Mouse (Mus musculus): ENCODE data around the gene Lhfp. TPM values are rescaled to one million over a fixed set of nuclear protein-coding genes. Genes with fewer than 3 reads are reported as not detected.
A peak's percentile ranks its signal among the peaks of the same experiment; 100 is the strongest.

Lhfp gene
- polyA plus RNA-seq, 1 experiment from 2014 or later, result 41.0 TPM

DNA sequence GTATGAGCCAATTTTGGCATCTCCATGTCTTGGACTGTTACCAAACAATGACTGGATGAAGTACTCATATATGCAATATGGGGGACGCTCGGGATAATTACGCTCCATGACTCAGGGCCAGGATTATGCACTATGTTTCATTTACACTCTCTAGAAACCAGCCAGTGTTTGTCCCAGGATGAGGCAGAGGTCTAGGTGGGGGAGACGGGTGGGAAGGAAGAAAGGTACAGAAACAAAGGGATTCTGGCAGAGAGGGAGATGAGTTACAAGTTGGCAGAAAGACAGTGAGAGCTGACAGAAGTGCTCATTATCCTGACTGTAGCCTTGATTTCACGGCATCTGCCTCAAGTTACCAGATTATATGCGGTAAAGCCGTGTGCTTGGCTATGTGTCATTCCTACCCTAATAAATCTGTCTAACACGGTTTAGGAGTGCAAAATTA lies 154.4 kb downstream of the Lhfp start:
- no peak overlapping the region for H3K9ac ChIP-seq (replicated peaks)
- H3K4me1 ChIP-seq, result peaks cover 6% of the 10 kb centered on the region; the same call in 1 of the 2 replicates
- no peaks in the 10 kb centered on the region for H3K9me3 ChIP-seq
- 37% methylated on average over 8 of the region's 8 CpGs for WGBS
- H3K4me2 ChIP-seq (replicated peaks), result no peak overlapping the region
- ATAC-seq (replicated peaks), result peak; percentile 55; the same call in 1 of the 2 replicates
- H3K27ac ChIP-seq (replicated peaks), result no peak overlapping the region
- H3K4me3 ChIP-seq, result no peak overlapping the region
- no peaks in the 10 kb centered on the region for H3K36me3 ChIP-seq
- H3K27me3 ChIP-seq, result no peaks in the 10 kb centered on the region

DNA sequence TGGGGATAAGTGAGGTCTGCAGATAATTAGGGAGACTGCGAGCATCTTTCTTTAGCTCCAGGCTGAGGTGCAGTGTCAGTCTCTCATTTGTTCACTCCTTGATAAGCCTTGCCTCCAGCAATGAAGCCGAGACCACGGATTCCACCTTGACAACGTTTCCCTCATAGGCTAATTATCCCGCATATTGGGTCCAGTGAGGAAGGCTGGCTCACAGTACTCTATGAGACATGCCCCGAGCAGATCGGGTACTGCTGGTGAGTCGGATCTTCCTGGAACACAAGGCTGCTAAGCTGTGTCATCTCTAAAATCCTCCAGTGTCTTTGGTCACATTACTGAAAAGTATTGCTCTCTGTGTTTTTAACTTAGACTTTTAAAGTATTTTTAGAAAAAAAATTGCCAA lies 158.8 kb downstream of the Lhfp start:
- no peak for ATAC-seq (replicated peaks)
- H3K4me3 ChIP-seq, result no peak overlapping the region
- 81% methylated on average over 8 of the region's 8 CpGs for WGBS

GRCm38 (mm10) chr3:53200853-53201252 lies 159.5 kb downstream of the Lhfp start:
- H3K4me1 ChIP-seq, result peaks cover 12% of the 10 kb centered on the region
- H3K4me3 ChIP-seq, result no peak overlapping the region
- no peak overlapping the region for H3K27ac ChIP-seq (replicated peaks)
- no peak for ATAC-seq (replicated peaks)
- H3K9me3 ChIP-seq, result no peaks in the 10 kb centered on the region
- no peaks in the 10 kb centered on the region for H3K36me3 ChIP-seq
- no peak overlapping the region for H3K9ac ChIP-seq (replicated peaks)
- H3K27me3 ChIP-seq, result no peaks in the 10 kb centered on the region
- WGBS, result 59% methylated on average over 10 of the region's 10 CpGs
- no peak overlapping the region for H3K4me2 ChIP-seq (replicated peaks)

More for the DNA sequence above, 158.8 kb downstream of the Lhfp start:
- Histone ChIP-seq H3K4me2 (replicated peaks) (no peak overlapping the region), H3K27ac (replicated peaks) (no peak overlapping the region), H3K27me3 (no peaks in the 10 kb centered on the region), H3K9me3 (no peaks in the 10 kb centered on the region), H3K9ac (replicated peaks) (no peak overlapping the region), H3K36me3 (no peaks in the 10 kb centered on the region), H3K4me1 (peaks cover 17% of the 10 kb centered on the region)

DNA sequence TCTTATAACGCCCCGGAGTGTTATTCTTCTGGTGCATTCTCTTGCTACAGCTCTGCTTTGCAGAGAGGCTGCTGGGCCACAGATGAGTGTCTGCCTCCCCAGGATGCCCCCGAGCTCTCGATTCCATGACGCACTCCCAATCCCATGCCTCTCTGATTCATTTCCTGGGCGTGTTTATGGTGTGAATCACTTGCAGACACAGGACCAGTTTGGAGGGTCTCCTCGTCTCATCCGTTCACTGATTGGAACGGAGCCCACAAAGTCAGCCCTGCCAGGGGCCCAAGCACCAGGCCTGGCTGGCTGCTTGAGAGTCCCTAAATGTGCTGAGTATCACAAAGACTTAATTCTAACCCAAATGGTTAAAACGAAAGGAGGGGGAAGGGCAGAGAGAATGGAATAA lies 160.3 kb downstream of the Lhfp start:
- H3K4me2 ChIP-seq (replicated peaks), result 0 out of 2 replicates have a peak overlapping the region, but pooled peaks have one; percentile 3
- H3K4me3 ChIP-seq, result no peak overlapping the region
- peak overlapping the region; percentile 28 for H3K27ac ChIP-seq (replicated peaks)
- no peaks in the 10 kb centered on the region for H3K9me3 ChIP-seq
- 6% methylated on average over 10 of the region's 10 CpGs for WGBS
- no peaks in the 10 kb centered on the region for H3K36me3 ChIP-seq
- H3K9ac ChIP-seq (replicated peaks), result no peak overlapping the region
- ATAC-seq (replicated peaks), result peak; percentile 39
- H3K27me3 ChIP-seq, result no peaks in the 10 kb centered on the region
- H3K4me1 ChIP-seq, result peaks cover 13% of the 10 kb centered on the region

DNA sequence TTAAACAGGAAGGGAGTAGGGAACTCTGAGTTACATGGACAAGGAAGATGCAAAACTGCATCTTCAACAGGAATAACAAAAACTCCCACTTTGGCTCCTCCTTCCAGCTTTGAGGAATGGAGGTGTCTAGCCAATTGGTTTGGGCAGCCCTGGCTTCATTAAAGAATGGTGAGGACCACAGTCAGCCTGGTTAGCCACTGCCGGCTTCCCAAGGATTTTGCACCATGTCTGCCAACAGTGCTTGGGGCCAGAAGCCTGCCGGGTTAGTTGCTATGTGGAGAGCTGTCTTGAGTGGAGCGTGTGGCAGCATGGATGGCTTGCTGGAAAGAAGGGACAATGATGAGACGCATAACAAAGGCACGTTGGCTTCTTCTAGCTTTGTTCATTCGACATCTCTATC lies 160.9 kb downstream of the Lhfp start:
- ATAC-seq (replicated peaks), result no peak; the same call in 1 of the 2 replicates
- H3K4me1 ChIP-seq, result peaks cover 17% of the 10 kb centered on the region

GRCm38 (mm10) chr3:53202698-53203097 lies 161.4 kb downstream of the Lhfp start:
- no peak for ATAC-seq (replicated peaks)
- no peak overlapping the region for H3K4me2 ChIP-seq (replicated peaks)
- H3K4me3 ChIP-seq, result no peak overlapping the region
- no peaks in the 10 kb centered on the region for H3K36me3 ChIP-seq
- H3K27ac ChIP-seq (replicated peaks), result peak overlapping the region; percentile 28; the same call in 1 of the 2 replicates
- H3K4me1 ChIP-seq, result peaks cover 19% of the 10 kb centered on the region
- no peak overlapping the region for H3K9ac ChIP-seq (replicated peaks)
- no peaks in the 10 kb centered on the region for H3K9me3 ChIP-seq
- WGBS, result 81% methylated on average over 3 of the region's 3 CpGs
- no peaks in the 10 kb centered on the region for H3K27me3 ChIP-seq

More for the DNA sequence above, 160.9 kb downstream of the Lhfp start:
- Histone ChIP-seq H3K4me3 (no peak overlapping the region), H3K9me3 (no peaks in the 10 kb centered on the region), H3K9ac (replicated peaks) (no peak overlapping the region), H3K27ac (replicated peaks) (peak overlapping the region; percentile 28), H3K4me2 (replicated peaks) (no peak overlapping the region), H3K27me3 (no peaks in the 10 kb centered on the region), H3K36me3 (no peaks in the 10 kb centered on the region)
- WGBS, result 40% methylated on average over 6 of the region's 6 CpGs

- H3K9ac ChIP-seq (replicated peaks), result no peak overlapping the region
- WGBS, result 77% methylated on average over 5 of the region's 5 CpGs
- H3K4me2 ChIP-seq (replicated peaks), result no peak overlapping the region
- no peak for ATAC-seq (replicated peaks)
- H3K4me3 ChIP-seq, result no peak overlapping the region
- no peaks in the 10 kb centered on the region for H3K27me3 ChIP-seq
- H3K9me3 ChIP-seq, result no peaks in the 10 kb centered on the region
- peaks cover 19% of the 10 kb centered on the region for H3K4me1 ChIP-seq
- no peaks in the 10 kb centered on the region for H3K36me3 ChIP-seq
- no peak overlapping the region for H3K27ac ChIP-seq (replicated peaks)
Observed at GRCm38 (mm10) chr3:53203656-53204055, 162.3 kb downstream of the Lhfp start.

DNA sequence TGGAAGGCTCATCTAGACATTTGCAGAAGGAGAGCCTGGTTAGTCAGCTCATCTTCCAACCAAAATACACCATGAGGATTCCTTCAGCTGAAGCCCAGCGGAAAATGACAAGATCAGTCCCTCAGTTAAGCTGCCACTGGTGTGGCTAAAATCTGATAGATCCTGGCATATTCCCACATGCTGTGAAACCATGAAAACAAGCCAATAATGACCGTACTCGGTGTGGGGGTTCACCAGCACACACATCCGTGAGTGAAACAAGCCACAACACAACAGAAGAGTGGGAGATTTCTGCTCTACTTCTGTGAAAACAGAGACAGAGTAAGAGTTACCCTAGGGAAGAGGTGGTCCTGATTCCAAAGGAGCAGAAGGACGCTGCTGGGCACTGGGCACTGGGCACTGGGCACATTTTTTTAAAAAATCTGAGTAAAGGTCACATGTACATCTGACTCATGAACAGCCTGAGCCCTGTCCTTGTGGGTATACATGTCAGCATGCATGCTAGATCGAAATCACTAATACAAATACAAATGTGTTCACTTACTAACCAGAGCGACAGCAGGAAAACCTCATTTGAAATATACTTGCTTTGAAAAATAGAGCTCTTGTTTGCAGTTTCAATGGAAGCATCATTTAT lies 163.1 kb downstream of the Lhfp start:
- Histone ChIP-seq H3K9me3 (no peaks in the 10 kb centered on the region), H3K4me1 (peaks cover 19% of the 10 kb centered on the region), H3K4me3 (no peak overlapping the region), H3K27me3 (no peaks in the 10 kb centered on the region), H3K9ac (replicated peaks) (no peak overlapping the region), H3K36me3 (no peaks in the 10 kb centered on the region), H3K4me2 (replicated peaks) (no peak overlapping the region), H3K27ac (replicated peaks) (no peak overlapping the region)
- WGBS, result 89% methylated on average over 7 of the region's 7 CpGs
- ATAC-seq (replicated peaks), result no peak

GRCm38 (mm10) chr3:53204985-53205365 lies 163.6 kb downstream of the Lhfp start:
- WGBS, result 83% methylated on average over 1 of the region's 1 CpGs
- ATAC-seq (replicated peaks), result no peak
- peaks cover 19% of the 10 kb centered on the region for H3K4me1 ChIP-seq

GRCm38 (mm10) chr3:53205706-53206105 lies 164.4 kb downstream of the Lhfp start:
- H3K9ac ChIP-seq (replicated peaks), result no peak overlapping the region
- ATAC-seq (replicated peaks), result no peak
- H3K36me3 ChIP-seq, result no peaks in the 10 kb centered on the region
- H3K27me3 ChIP-seq, result no peaks in the 10 kb centered on the region
- H3K4me1 ChIP-seq, result peaks cover 21% of the 10 kb centered on the region
- no peak overlapping the region for H3K27ac ChIP-seq (replicated peaks)
- no peaks in the 10 kb centered on the region for H3K9me3 ChIP-seq
- no peak overlapping the region for H3K4me2 ChIP-seq (replicated peaks)
- WGBS, result 95% methylated on average over 3 of the region's 3 CpGs
- H3K4me3 ChIP-seq, result no peak overlapping the region

More at GRCm38 (mm10) chr3:53204985-53205365, 163.6 kb downstream of the Lhfp start:
- H3K27ac ChIP-seq (replicated peaks), result no peak overlapping the region
- no peaks in the 10 kb centered on the region for H3K9me3 ChIP-seq
- no peak overlapping the region for H3K4me2 ChIP-seq (replicated peaks)
- H3K36me3 ChIP-seq, result no peaks in the 10 kb centered on the region
- H3K9ac ChIP-seq (replicated peaks), result no peak overlapping the region
- H3K4me3 ChIP-seq, result no peak overlapping the region
- no peaks in the 10 kb centered on the region for H3K27me3 ChIP-seq

GRCm38 (mm10) chr3:53206509-53207224 lies 165.3 kb downstream of the Lhfp start:
- no peaks in the 10 kb centered on the region for H3K36me3 ChIP-seq
- peaks cover 25% of the 10 kb centered on the region for H3K4me1 ChIP-seq
- no peaks in the 10 kb centered on the region for H3K27me3 ChIP-seq
- H3K9me3 ChIP-seq, result no peaks in the 10 kb centered on the region
- ATAC-seq (replicated peaks), result no peak
- 30% methylated on average over 11 of the region's 11 CpGs for WGBS
- H3K4me2 ChIP-seq (replicated peaks), result no peak overlapping the region
- no peak overlapping the region for H3K9ac ChIP-seq (replicated peaks)
- H3K4me3 ChIP-seq, result no peak overlapping the region
- H3K27ac ChIP-seq (replicated peaks), result peak overlapping the region; percentile 17; the same call in 1 of the 2 replicates

DNA sequence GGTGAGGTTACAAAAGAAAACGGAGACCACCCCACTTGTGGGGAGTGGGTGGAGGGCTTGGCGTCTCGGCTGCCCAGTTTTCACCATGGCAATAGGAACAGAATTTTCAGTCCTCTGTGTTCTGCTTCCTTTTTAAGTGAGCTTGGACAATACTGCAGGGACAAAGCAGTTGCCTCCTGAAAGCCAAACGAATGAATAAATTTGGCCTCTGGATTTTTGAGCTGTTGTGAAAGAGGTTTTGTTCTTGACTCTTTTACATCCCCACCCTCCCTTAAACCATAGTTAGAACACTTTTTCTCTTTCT lies 165.8 kb downstream of the Lhfp start:
- no peak overlapping the region for H3K4me2 ChIP-seq (replicated peaks)
- no peaks in the 10 kb centered on the region for H3K27me3 ChIP-seq
- H3K9me3 ChIP-seq, result no peaks in the 10 kb centered on the region
- 3% methylated on average over 4 of the region's 4 CpGs for WGBS
- peaks cover 19% of the 10 kb centered on the region for H3K4me1 ChIP-seq
- no peak overlapping the region for H3K9ac ChIP-seq (replicated peaks)
- 0 out of 2 replicates have a peak, but pooled peaks have one; percentile 44 for ATAC-seq (replicated peaks)
- no peaks in the 10 kb centered on the region for H3K36me3 ChIP-seq
- peak overlapping the region; percentile 17; the same call in 1 of the 2 replicates for H3K27ac ChIP-seq (replicated peaks)
- no peak overlapping the region for H3K4me3 ChIP-seq
